Mouse (Mus musculus) brain, embryonic 14.5 days (tissue): Measurements from ENCODE around the gene Hecw2. TPM values are rescaled to one million over a fixed set of nuclear protein-coding genes. Genes with fewer than 3 reads are reported as not detected.

ENCODE experiments used
- DNase-seq: peaks from one replicate; pipeline ENCODE4 v3.0.0-alpha.2; 2011; ENCODE audit warnings: low read depth
- CTCF ChIP-seq: fragments of 200-500 bp; IDR thresholded peaks from 2 replicates; pipeline ENCODE4 v1.5.1; 2012; ENCODE audit warnings: inconsistent platforms, mild to moderate bottlenecking, moderate library complexity, borderline replicate concordance; ENCODE audit not compliant: insufficient read depth, insufficient read length; ENCODE audit errors: extremely low read depth
- POLR2A ChIP-seq: fragments of 200-500 bp; IDR thresholded peaks from 2 replicates; pipeline ENCODE4 v1.6.1; 2012; ENCODE audit warnings: mild to moderate bottlenecking, inconsistent platforms, borderline replicate concordance; ENCODE audit not compliant: poor library complexity, insufficient read depth, insufficient read length, severe bottlenecking; ENCODE audit errors: extremely low read depth
- polyA plus RNA-seq: library from polyadenylated mRNA; depleted of rRNA; stranded (reverse); fragments of >200 nt; gene quantifications from 2 replicates; pipeline ENCODE4 v1.2.3, GENCODE M21; 2012; rRNA removed

Hecw2 gene
- 2.3 and 4.7 TPM in 2 replicates for polyA plus RNA-seq

DNA sequence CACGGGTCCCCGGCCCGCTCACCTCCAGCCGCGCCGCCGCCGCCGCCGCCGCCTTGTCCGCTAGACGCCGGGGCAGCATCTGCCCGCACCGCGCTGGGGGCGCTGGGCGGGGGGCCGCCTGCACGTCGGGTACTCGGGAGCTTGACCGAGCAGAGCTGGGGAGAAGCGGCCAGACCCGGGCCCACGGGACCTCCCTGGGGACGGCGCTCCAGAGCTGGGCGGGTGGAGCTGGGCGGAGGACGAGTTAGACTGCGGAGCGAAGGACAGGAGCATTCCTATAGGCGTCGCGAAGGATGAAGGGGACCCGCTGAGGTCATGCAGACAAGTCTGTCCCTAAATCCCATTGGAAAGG lies at the start of gene Hecw2:
Hecw2 (minus strand) TSS at position 215 of the 352 bp plus-strand sequence.
- peak; percentile 70 for DNase-seq
- TF ChIP-seq CTCF (no peak), POLR2A (no peak)

DNA sequence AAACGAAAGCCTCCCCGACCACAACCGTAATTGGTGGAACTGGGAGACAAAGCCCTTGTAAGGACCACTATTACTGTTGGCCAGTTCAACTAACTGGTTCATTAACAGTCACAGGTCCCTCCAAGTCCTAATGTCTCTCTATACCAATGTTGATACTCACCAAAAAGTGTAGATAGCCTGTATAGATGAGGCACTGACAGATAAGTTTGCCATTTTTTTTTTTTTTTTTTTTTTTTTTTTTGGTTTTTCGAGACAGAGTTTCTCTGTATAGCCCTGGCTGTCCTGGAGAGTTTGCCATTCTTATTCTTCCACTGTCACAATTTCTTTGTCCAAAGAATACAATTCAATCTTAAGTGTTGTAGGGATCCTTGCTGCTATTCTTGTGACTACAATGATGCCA lies 47.8 kb upstream of the Hecw2 start:
- no peak for DNase-seq
- TF ChIP-seq POLR2A, result no peak
- TF ChIP-seq CTCF, result no peak

DNA sequence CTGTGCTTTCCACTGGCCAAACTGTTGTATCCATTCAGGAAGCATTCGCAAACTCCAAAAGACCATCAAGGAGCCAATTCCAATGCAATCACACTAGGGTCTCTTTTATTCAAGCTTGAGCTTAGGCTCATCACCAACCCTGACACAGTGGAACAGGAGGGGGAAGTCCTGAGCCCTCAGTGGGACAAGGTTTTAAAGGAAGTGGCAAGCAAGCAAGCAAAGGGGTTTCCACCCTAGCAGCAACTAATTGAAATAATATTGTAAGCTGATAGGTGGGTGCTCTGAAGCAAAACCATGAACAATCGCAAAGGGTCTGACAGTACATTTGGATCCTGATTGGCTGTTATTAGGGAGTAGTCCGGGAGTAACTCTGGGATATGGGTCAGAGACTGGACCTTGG lies 25.3 kb upstream of the Hecw2 start:
- no peak for DNase-seq
- no peak for TF ChIP-seq CTCF
- no peak for TF ChIP-seq POLR2A

DNA sequence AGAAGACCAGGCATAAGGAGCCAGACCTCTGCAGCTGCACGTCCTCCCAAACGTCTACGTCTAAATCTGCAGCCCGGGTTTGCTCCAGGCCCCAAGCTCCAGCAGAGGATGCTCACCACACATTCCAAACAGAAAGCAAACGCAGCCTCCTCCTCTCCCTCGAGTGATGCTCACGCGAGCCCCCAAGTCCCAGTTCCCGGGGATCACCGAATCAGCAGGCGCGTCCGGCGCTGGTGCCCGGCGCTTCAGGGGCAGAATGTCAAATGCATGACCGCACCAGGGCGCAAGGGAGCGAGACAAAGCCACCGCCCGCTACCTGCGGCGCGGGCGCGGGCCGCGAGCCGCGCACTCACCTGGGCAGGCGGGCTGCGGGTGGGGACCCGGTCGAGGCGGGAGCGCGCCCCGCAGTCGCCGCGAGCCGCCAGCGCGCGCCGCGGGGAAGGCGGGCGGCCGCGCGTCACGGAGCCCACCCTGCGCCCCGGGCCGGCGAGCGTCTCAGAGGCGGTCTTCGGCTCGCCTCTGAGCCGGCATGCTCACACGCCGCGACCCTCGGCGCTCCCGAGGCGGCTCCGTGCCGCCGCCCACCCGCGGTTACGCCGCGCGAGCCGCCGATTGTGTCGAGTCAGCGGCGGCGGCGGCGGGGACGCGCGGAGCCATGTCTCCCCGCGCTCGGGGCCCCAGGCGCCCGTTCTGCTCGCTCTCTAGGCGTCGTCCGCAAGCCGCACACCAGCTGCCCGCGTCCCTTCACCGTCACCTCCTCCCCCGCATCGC lies 600 bp downstream of the Hecw2 start:
- TF ChIP-seq POLR2A (peak; percentile 76), CTCF (no peak)
- DNase-seq, result peak; percentile 84

DNA sequence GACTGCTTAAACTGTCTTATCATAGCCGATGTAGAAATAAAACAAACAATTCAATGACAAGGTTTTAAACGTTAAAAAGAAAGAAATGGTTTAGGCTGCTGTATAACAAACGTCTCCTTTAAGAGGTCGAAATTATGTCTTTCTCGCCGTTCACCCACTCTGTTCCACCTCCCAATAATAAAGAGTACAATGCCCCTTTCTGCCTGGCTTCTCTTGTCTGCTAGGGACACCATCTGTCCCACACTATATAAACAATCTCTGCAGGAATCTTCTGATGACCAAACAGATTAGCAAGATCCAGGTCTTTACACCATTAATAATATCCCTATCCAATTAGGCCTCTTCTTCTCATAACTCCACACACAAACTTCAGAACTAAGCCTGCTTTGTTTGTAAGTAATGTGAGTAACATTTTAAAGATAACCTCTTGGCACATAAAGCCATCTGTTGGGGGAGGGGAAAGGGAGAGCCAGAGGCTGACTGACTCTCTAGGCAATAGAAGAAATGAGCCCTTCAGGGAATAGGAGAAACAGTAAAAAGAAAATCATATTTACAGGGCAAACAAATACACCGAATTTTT lies 1.7 kb downstream of the Hecw2 start:
- DNase-seq, result peak; percentile 44
- TF ChIP-seq CTCF (no peak), POLR2A (no peak)

DNA sequence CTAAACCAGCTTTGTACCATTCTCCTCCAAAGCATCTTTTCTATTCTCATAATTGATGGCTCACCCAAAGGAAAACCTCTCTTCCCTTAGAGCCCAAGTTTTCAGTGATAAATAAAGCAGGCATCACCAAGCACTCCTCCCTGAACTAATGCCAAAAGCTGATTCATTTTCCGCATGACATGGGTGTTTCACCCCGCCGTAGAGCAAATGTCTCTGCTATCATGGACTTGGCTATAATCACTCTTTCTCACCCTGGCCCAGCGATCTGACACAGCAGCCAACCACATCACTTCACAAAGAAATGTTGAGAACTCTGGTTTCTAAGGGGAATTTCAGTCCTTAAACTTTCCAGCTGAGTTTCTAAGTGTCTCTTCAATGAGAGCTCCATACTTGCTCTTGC lies 7.4 kb downstream of the Hecw2 start:
- peak; percentile 2 for DNase-seq
- TF ChIP-seq POLR2A (no peak), CTCF (no peak)

DNA sequence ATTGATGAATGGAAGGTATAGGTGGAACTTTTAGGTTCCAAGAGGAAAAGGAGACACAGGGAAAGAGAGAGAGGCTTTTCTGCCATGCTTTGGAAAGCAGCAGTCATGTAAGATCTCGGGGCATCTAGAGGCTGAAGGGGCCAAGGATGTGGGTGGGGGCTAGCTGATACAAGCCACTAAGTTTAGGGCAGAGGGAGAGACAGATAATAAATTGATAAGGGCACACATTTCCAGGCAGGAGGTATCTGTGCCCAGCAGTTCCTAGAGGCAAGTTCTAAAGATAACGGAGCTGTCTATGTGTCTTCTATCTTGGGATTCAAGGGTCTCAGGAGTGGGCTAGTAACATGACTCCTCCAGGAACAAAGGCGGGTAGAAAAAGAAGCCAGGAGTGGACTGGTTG lies 8.6 kb downstream of the Hecw2 start:
- no peak for TF ChIP-seq CTCF
- DNase-seq, result no peak

DNA sequence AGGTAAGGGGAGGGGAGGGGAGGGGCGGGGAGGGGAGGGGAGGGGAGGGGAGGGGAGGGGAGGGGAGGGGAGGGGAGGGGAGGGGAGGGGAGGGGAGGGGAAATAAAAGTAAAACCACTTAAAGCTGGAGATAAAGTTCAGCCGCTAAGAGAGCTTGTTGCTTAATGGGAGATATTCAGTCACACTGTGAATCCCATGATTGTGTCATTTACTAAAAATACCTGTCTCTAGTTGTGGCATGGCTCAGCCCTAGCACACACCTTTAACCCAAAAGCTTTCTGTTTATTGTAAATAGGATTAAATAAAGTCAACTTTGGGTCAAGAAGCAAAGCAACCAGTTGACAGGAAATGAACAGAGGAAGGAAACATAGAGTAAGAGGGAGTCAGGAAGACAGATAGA lies 14.3 kb downstream of the Hecw2 start:
- no peak for TF ChIP-seq POLR2A
- no peak for TF ChIP-seq CTCF
- DNase-seq, result no peak

DNA sequence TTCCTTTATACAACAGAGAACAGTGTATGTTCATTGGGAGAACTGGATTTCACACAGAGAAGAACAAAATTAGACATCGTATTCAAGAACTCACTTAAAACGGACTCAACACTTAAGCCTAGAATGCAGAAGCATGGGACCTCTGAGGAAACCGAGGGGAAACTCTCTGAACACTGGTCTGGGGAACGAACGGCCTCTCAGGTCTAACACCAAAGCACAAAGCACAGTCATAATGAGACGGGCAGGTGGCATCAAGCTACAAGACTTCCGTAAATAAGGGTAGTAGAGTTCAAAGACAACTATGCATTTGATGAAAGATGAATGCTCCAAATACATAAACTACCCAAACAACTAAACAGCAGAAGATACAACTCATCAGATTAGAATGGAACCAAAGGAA lies 15.8 kb downstream of the Hecw2 start:
- TF ChIP-seq POLR2A (no peak), CTCF (no peak)
- no peak for DNase-seq

DNA sequence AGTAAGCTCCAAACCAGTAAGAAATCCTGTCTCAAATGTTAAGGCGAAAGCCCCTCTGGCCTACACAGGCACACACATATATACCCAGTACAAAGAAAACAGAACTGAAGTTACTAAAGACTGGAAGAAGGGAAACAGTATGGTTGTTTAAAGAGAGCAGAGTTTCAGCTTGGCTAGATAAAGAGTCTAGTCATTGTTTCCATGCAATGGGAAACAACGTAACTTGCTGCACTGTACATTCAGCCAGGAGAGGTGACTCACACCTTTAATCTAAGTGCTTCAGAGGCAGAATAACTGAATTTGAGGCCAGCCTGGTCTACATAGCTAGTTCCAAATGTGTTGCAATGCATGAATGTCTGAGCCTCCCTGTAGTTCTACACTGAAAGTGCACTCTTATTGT lies 18.4 kb downstream of the Hecw2 start:
- DNase-seq, result no peak
- TF ChIP-seq POLR2A, result no peak
- TF ChIP-seq CTCF, result no peak

DNA sequence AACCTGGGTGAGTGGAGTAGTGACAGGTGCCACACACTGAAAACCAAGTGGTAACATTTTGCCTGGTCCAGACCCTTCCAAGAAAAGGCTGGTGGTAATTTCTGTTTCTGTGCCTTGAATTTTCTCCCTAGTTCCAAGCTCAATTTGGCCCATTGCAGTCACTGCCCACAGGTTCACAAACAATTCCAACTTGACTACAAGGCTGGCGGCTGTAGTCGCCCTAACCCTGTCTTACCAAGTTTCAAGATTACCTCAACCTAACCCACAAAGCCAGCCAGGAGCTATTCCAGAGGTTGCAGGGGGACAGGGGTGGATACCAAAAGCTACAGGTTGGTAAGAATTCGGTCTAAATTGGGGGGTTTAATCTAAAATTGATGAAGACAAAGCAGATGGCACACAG lies 27.0 kb downstream of the Hecw2 start:
- TF ChIP-seq CTCF, result no peak
- TF ChIP-seq POLR2A, result no peak
- no peak for DNase-seq

DNA sequence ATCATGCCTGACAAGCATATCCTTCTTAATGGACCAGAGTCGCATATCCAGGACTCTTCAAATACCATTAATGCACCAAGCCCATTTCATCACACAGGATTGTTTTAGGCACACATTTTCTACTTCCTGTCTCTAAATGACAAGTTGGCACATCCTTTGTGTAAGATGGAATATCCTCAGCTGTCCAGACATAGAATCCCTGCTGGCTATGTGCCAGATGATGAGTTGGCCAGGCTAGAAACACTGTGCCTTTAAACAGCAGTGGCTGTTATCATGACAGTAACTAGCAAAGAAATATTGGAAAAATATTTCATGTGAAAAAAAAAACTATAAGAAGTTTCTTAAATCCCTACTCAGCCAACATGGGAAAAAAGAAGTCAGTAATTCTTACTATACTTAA lies 35.4 kb downstream of the Hecw2 start:
- DNase-seq, result peak; percentile 11
- TF ChIP-seq CTCF (no peak), POLR2A (no peak)
